Mouse (Mus musculus): ENCODE measurements around the gene Mical2. TPM values are rescaled to one million over a fixed set of nuclear protein-coding genes. Genes with fewer than 3 reads are reported as not detected.

The Mical2 gene
- polyA plus RNA-seq, 1 experiment from 2014 or later: 4.4 TPM

GRCm38 (mm10) chr7:112246442-112246841 lies 20.8 kb downstream of the Mical2 start:
- H3K4me1 ChIP-seq: peaks cover 15% of the 10 kb centered on the region
- peaks cover 4% of the 10 kb centered on the region; the same call in 1 of the 2 replicates for H3K27me3 ChIP-seq
- 84% methylated on average over 4 of the region's 4 CpGs for WGBS
- no peaks in the 10 kb centered on the region for H3K36me3 ChIP-seq
- H3K9ac ChIP-seq: no peak overlapping the region
- no peak overlapping the region for H3K4me2 ChIP-seq
- H3K9me3 ChIP-seq: no peaks in the 10 kb centered on the region
- H3K4me3 ChIP-seq: no peak overlapping the region
- no peak for ATAC-seq (ENCODE audit: insufficient number of reproducible peaks, low FRiP score, low TSS enrichment, low read depth)
- no peak overlapping the region for H3K27ac ChIP-seq

DNA sequence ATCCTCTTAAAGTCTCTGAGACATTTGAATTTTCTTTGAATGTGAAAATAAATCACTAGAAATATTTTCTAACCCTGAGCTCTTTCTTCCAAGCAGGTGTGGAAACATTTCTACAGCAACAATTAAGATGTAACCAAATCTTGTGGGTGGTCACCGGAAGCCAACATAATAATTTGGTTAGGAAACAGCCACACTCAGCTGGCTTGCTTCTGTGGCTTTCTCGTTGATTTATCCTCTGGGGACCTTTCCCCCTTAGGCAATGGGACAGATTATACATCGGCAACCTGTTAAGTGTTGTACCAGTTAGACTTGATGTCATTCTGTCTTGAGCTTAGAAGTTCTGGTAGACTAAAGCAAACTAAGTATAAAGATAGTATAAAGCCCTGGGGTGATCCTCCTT lies 22.2 kb downstream of the Mical2 start:
- Histone ChIP-seq H3K4me1 (peaks cover 15% of the 10 kb centered on the region; the same call in 1 of the 2 replicates), H3K4me3 (no peak overlapping the region), H3K27ac (no peak overlapping the region), H3K27me3 (peaks cover 4% of the 10 kb centered on the region; the same call in 1 of the 2 replicates), H3K36me3 (no peaks in the 10 kb centered on the region), H3K9ac (no peak overlapping the region), H3K4me2 (no peak overlapping the region), H3K9me3 (no peaks in the 10 kb centered on the region)
- WGBS: 45% methylated on average over 3 of the region's 3 CpGs
- no peak for ATAC-seq (ENCODE audit: insufficient number of reproducible peaks, low FRiP score, low TSS enrichment, low read depth)

DNA sequence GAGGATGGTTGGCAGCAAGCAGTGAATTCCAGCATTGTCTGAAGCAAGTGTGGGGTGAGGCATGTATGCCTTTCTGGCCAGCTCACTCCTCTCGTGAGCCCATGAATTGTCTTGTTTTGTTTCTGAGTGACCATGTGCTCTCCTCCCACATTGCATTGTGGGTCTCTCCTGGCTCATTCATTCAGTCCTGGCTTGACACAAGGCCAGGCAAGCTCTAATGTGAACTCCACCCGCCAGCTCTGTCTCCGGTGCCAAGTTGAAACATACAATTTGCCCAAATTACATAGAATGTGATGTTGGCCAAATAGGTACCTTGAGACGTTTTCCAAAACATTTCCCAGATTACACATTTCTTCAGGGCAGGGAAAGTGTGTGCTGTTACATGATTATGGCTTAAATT lies 23.8 kb downstream of the Mical2 start:
- Histone ChIP-seq H3K9ac (no peak overlapping the region), H3K4me3 (no peak overlapping the region), H3K4me1 (peaks cover 15% of the 10 kb centered on the region; the same call in 1 of the 2 replicates), H3K27ac (no peak overlapping the region), H3K36me3 (no peaks in the 10 kb centered on the region), H3K27me3 (no peaks in the 10 kb centered on the region), H3K4me2 (no peak overlapping the region), H3K9me3 (no peaks in the 10 kb centered on the region)
- ATAC-seq (ENCODE audit: insufficient number of reproducible peaks, low FRiP score, low TSS enrichment, low read depth): no peak
- 55% methylated on average over 4 of the region's 4 CpGs for WGBS

GRCm38 (mm10) chr7:112252065-112252464 lies 26.4 kb downstream of the Mical2 start:
- no peaks in the 10 kb centered on the region for H3K36me3 ChIP-seq
- no peaks in the 10 kb centered on the region for H3K9me3 ChIP-seq
- no peaks in the 10 kb centered on the region for H3K27me3 ChIP-seq
- H3K4me2 ChIP-seq: no peak overlapping the region
- peaks cover 15% of the 10 kb centered on the region; the same call in 1 of the 2 replicates for H3K4me1 ChIP-seq
- no peak for ATAC-seq (ENCODE audit: insufficient number of reproducible peaks, low FRiP score, low TSS enrichment, low read depth)
- H3K9ac ChIP-seq: no peak overlapping the region
- H3K4me3 ChIP-seq: no peak overlapping the region
- H3K27ac ChIP-seq: no peak overlapping the region
- 33% methylated on average over 5 of the region's 5 CpGs for WGBS

- no peak for ATAC-seq (ENCODE audit: insufficient number of reproducible peaks, low FRiP score, low TSS enrichment, low read depth)
These were observed 28.6 kb downstream of the Mical2 start for GRCm38 (mm10) chr7:112254233-112254632.

DNA sequence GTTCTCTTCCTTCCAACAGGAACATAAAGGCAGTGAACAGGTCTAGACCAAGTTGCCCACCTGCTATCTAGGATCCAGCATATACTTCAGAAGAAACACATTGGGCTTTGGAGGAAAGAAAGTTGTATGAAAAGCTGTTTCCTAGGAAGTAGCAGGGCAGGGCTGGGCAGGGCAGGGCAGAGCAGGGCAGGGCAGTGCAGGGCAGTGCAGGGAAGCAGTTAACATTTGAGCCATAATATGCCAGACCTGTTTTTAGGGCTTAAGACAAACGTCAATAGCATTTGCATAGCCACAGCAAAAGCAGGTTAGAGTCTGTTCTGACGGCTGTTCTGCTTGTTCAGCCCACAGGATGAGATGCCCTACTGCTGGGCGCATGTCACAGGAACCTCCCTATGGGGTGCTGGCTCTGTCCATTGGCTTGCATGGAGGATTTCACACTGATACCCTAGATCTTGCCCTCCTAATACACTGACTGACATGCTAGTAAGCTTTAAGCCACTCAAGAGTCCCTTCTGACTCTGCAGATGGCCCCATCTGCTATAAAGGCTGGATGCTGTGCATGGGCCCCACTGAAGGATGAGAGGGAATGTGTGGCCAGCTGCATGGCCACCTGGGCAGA lies 29.7 kb downstream of the Mical2 start:
- no peaks in the 10 kb centered on the region for H3K36me3 ChIP-seq
- H3K27me3 ChIP-seq: no peaks in the 10 kb centered on the region
- peaks cover 4% of the 10 kb centered on the region; the same call in 1 of the 2 replicates for H3K4me1 ChIP-seq
- no peak for ATAC-seq (ENCODE audit: insufficient number of reproducible peaks, low FRiP score, low TSS enrichment, low read depth)
- no peak overlapping the region for H3K27ac ChIP-seq
- H3K4me2 ChIP-seq: no peak overlapping the region
- 37% methylated on average over 3 of the region's 3 CpGs for WGBS
- H3K9me3 ChIP-seq: no peaks in the 10 kb centered on the region
- no peak overlapping the region for H3K9ac ChIP-seq
- H3K4me3 ChIP-seq: no peak overlapping the region

More at GRCm38 (mm10) chr7:112254233-112254632, 28.6 kb downstream of the Mical2 start:
- no peak overlapping the region for H3K4me3 ChIP-seq
- no peaks in the 10 kb centered on the region for H3K9me3 ChIP-seq
- H3K9ac ChIP-seq: no peak overlapping the region
- no peak overlapping the region for H3K4me2 ChIP-seq
- no peaks in the 10 kb centered on the region for H3K27me3 ChIP-seq
- no peaks in the 10 kb centered on the region for H3K36me3 ChIP-seq
- peaks cover 9% of the 10 kb centered on the region; the same call in 1 of the 2 replicates for H3K4me1 ChIP-seq
- 74% methylated on average over 3 of the region's 3 CpGs for WGBS
- no peak overlapping the region for H3K27ac ChIP-seq

DNA sequence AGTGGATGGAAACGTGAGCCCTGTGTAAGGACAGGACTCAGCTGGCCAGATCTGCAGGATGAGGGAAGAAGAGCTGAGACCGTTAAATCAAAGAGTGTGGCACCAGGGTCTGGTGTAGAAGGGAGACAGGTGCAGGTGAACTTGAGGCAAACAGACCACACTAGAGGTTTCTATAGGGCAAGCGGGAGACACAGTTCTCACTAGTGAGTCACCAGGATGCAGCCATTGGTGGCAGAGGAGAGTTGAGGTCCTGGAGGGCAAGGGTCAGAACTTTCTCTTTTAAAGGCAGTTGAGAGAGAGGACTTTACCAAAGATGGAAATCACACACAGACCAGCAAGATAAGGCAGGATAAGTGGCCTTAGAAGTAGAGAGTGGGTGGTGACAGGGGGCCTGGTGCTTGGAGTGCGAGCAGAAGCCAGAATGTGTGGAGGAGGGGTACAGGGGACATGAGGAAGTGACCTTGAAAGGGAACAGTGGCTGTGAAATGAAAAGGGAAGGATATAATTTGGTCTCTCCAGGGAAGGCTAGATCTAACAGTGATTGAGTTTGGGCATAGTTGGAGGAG lies 32.8 kb downstream of the Mical2 start:
- no peak for ATAC-seq (ENCODE audit: insufficient number of reproducible peaks, low FRiP score, low TSS enrichment, low read depth)
- no peak overlapping the region for H3K9ac ChIP-seq
- no peak overlapping the region for H3K4me3 ChIP-seq
- H3K4me2 ChIP-seq: no peak overlapping the region
- no peaks in the 10 kb centered on the region for H3K27me3 ChIP-seq
- no peak overlapping the region for H3K27ac ChIP-seq
- no peaks in the 10 kb centered on the region for H3K36me3 ChIP-seq
- 66% methylated on average over 4 of the region's 4 CpGs for WGBS
- H3K4me1 ChIP-seq: no peaks in the 10 kb centered on the region
- no peaks in the 10 kb centered on the region for H3K9me3 ChIP-seq

- Histone ChIP-seq H3K27ac (no peak overlapping the region), H3K36me3 (no peaks in the 10 kb centered on the region), H3K27me3 (no peaks in the 10 kb centered on the region), H3K4me2 (no peak overlapping the region), H3K4me1 (no peaks in the 10 kb centered on the region), H3K4me3 (no peak overlapping the region), H3K9me3 (no peaks in the 10 kb centered on the region), H3K9ac (no peak overlapping the region)
- WGBS: 78% methylated on average over 4 of the region's 4 CpGs
- ATAC-seq (ENCODE audit: insufficient number of reproducible peaks, low FRiP score, low TSS enrichment, low read depth): no peak
These were observed 33.6 kb downstream of the Mical2 start for GRCm38 (mm10) chr7:112259286-112259685.

DNA sequence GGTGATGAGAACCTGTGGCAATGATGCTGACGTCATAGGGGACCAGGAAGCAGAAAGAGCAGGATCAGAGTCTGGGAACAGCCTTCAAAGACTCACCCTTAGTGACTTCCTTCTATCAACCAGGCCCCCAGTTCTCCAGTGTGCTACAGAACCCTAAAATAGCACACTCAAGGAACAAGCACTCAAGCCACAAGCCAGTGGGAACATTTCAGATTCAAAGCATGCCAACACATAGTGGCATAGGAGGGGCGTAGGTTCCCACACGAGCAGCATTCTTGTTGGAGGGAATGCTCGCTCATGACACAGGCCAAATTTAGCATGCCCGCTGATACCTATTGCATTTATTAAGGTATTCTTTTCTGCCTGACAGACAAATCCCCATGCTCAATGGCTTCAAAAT lies 35.5 kb downstream of the Mical2 start:
- no peak overlapping the region for H3K4me3 ChIP-seq
- H3K36me3 ChIP-seq: no peaks in the 10 kb centered on the region
- ATAC-seq (ENCODE audit: insufficient number of reproducible peaks, low FRiP score, low TSS enrichment, low read depth): no peak
- H3K4me1 ChIP-seq: no peaks in the 10 kb centered on the region
- no peak overlapping the region for H3K27ac ChIP-seq
- no peak overlapping the region for H3K4me2 ChIP-seq
- no peak overlapping the region for H3K9ac ChIP-seq
- H3K27me3 ChIP-seq: no peaks in the 10 kb centered on the region
- WGBS: 84% methylated on average over 5 of the region's 5 CpGs
- no peaks in the 10 kb centered on the region for H3K9me3 ChIP-seq

DNA sequence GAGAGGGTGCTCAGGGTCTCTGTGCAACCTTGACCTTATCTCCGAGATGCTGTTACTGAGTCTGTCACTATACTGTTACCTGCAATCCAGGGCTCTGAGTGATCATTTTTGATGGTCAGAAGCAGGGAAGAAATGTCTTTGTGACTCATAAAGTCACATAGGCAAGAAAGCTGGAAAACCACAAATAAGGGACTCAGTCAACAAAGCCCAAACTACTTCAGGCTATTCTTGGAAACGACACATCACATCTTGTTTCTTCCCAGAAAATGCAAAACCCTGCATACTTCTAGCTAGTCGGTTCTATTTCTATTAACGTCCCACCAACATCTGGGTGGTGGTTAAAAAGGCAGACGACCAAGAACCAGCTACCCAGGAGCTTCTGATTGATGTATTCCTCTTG lies 41.6 kb downstream of the Mical2 start:
- Histone ChIP-seq H3K9me3 (no peaks in the 10 kb centered on the region), H3K4me2 (no peak overlapping the region), H3K4me3 (no peak overlapping the region), H3K4me1 (0 out of 2 replicates have a peak, but pooled peaks cover 8% of the 10 kb centered on the region), H3K9ac (no peak overlapping the region), H3K27ac (no peak overlapping the region), H3K27me3 (peaks cover 6% of the 10 kb centered on the region; the same call in 1 of the 2 replicates), H3K36me3 (no peaks in the 10 kb centered on the region)
- WGBS: 63% methylated on average over 5 of the region's 5 CpGs
- ATAC-seq (ENCODE audit: insufficient number of reproducible peaks, low FRiP score, low TSS enrichment, low read depth): no peak

GRCm38 (mm10) chr7:112268761-112269425 lies 43.2 kb downstream of the Mical2 start:
- Histone ChIP-seq H3K27ac (no peak overlapping the region), H3K4me2 (no peak overlapping the region), H3K27me3 (peaks cover 6% of the 10 kb centered on the region; the same call in 1 of the 2 replicates), H3K9ac (no peak overlapping the region), H3K4me3 (no peak overlapping the region), H3K36me3 (no peaks in the 10 kb centered on the region), H3K9me3 (no peaks in the 10 kb centered on the region), H3K4me1 (0 out of 2 replicates have a peak, but pooled peaks cover 12% of the 10 kb centered on the region)
- no peak for ATAC-seq (ENCODE audit: insufficient number of reproducible peaks, low FRiP score, low TSS enrichment, low read depth)
- 74% methylated on average over 15 of the region's 15 CpGs for WGBS

GRCm38 (mm10) chr7:112270870-112271269 lies 45.2 kb downstream of the Mical2 start:
- no peak for ATAC-seq (ENCODE audit: insufficient number of reproducible peaks, low FRiP score, low TSS enrichment, low read depth)

More at GRCm38 (mm10) chr7:112270870-112271269, 45.2 kb downstream of the Mical2 start:
- no peaks in the 10 kb centered on the region for H3K9me3 ChIP-seq
- peaks cover 14% of the 10 kb centered on the region; the same call in 1 of the 2 replicates for H3K4me1 ChIP-seq
- H3K9ac ChIP-seq: no peak overlapping the region
- H3K36me3 ChIP-seq: no peaks in the 10 kb centered on the region
- H3K4me3 ChIP-seq: no peak overlapping the region
- 61% methylated on average over 5 of the region's 5 CpGs for WGBS
- no peak overlapping the region for H3K27ac ChIP-seq
- H3K4me2 ChIP-seq: no peak overlapping the region
- peaks cover 6% of the 10 kb centered on the region; the same call in 1 of the 2 replicates for H3K27me3 ChIP-seq

All from limb, embryonic 15.5 days (tissue).